Mouse (Mus musculus) neural tube, embryonic 10.5 days (tissue): ENCODE measurements at regions not wholly inside any gene's neighbourhood (a gene's known extent, or its start where the extent isn't known, plus 50 kb on each side); places are given as distances from the start of the nearest gene placed in this dataset.

Source experiments
- DNase-seq: peaks from one replicate; pipeline ENCODE4 v3.0.0-alpha.2; 2017; ENCODE audit warnings: low spot score; ENCODE audit errors: extremely low spot score

DNA sequence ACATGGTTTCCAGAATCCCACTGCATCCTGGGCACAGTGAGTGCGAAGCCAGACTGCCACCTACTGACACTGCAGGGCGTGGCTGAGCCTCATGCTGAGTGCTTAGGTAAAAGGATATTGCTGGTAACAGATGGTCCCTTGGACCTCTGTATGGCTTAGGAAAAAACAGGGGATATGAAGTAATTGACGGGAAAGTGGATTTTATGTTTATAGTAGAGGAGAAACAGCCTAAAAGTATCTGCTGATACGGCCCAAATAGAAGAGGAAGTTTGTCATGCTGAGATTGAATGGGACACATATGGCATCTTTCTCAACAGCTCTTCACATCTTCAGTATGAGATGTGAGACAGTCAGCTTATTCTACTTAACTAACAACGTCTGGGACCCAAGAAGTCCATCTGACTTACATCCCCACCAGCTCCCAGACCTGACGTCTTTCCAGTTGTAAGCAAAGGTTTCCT lies 182.1 kb downstream of the Rap2a start:
- no peak for DNase-seq

DNA sequence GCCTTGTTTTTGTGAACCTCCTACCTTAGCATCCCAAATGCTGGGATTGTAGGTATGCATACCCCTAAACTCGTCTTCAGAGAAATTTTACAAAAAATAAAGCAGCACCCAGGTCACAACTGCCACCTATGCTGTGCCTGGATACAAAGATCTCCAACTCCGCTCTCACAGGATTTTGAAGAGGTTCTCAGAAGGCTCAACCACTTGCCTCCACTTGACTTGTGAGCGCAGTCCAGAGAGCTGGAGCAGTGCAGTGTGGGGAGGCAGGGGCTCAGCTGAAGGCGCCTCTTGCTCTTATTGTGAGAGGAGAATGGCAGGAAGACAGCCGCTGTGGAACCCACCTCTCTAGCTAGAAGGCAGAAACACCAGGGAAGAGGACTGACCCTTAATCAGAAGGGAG lies 182.9 kb downstream of the Rap2a start:
- DNase-seq = no peak

- DNase-seq = no peak
Observed at GRCm38 (mm10) chr14:120669665-120670064, 191.4 kb downstream of the Rap2a start.

- no peak for DNase-seq
Observed at GRCm38 (mm10) chr14:120675752-120676151, 197.5 kb downstream of the Rap2a start.

DNA sequence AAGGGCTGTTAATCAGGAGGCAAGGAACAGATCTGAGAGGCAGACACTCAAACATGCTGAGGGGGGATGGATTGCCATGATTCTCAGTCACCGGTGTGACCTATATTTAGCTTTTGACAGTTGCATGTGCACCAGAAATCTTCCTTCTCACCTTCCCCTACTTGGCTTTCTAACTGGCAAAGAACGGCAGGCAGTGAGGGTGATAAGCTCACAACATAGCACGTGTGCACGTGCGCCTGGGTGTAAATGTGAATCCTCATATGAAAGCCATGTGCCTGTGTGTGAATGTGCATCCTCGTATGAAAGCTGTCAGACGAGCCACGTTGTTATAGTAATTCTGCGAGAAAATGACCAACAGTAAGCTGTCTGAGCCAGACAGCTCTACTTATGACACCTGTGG lies 200.3 kb downstream of the Rap2a start:
- DNase-seq = no peak

- no peak for DNase-seq
Observed at GRCm38 (mm10) chr14:120679072-120679471, 200.8 kb downstream of the Rap2a start.

- DNase-seq = no peak
Observed at GRCm38 (mm10) chr14:120680272-120680671, 202.0 kb downstream of the Rap2a start.

DNA sequence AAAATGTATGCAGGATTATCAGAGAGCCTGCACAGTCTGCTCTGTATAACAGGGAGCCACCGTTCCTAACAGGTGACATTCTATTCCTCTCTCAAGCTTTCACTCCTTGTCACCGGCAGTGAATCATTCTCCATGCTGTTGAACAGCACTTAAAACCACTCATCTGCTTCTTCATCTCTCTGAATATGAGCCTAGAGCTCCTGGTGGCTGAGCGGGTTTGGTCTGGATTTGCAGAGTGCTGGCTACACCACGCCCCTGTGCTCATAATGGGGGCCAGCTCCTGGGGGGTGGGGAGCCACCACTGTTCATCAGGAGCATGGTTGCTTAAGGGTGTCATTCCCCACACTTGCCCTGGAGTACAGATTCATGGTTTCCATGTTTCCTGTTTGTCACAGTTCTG lies 207.0 kb downstream of the Rap2a start:
- no peak for DNase-seq

DNA sequence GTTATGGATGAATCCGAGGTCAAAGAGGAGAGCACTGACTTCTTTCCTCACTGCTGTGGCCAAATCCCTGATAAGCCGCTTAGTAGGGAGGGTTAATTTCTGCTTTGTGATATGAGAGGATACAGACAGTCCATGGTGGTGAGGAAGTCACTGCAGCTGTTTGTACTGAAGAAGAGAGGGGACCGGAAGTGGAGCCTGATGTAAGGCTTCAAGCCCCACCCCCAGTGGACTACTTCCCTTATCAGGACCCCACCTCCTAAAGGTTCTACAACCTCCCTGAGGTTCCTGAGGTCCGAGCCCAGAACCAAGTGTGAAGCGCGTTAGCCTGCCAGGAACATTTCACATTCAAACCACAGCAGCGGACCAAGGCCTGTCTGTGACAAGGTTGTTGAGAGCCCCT lies 207.6 kb downstream of the Rap2a start:
- no peak for DNase-seq

- no peak for DNase-seq
Observed at GRCm38 (mm10) chr14:120686751-120687150, 208.5 kb downstream of the Rap2a start.

DNA sequence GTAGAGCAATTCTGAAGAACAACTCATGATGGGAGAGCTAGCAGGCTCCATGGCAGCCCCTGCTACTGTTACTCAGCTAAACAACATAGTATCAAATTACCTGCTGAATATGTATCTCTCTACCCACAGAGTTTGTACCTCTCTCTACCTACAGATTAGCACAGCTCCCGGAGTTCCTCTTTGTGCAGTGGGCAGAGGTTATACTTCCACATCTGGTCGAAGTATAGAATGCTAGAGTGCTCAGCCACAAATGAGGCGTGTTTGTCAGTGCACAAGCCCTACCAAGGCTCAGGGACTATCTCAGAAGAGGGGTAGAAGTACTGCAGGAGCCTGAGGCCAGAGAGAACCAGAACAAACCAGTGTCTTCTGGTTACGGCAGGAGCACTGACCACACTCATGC lies 211.6 kb upstream of the Ipo5 start:
- no peak for DNase-seq

DNA sequence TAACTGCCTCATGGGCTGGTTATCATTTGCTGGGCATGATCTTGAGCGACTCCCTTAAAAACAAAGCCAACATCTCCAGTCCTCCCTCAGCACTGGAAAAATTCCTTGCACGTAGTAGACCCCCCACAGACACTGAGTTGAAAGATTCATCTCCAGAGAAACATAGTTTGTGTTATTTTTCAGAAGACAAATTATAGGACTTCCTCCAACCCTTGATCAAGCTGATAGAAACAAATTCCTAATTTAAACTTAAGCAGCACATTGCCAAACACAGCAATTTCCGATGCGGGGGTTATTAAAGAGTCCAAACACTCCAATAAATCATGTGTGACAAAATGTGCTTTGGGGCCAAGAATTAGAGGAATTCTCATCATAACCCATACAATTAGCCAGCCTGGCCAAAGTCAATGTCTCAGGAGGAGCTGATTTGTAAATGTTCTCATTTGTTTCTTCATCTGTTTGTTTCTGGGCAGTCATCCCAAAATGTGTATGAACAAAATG lies 205.7 kb upstream of the Ipo5 start:
- no peak for DNase-seq

DNA sequence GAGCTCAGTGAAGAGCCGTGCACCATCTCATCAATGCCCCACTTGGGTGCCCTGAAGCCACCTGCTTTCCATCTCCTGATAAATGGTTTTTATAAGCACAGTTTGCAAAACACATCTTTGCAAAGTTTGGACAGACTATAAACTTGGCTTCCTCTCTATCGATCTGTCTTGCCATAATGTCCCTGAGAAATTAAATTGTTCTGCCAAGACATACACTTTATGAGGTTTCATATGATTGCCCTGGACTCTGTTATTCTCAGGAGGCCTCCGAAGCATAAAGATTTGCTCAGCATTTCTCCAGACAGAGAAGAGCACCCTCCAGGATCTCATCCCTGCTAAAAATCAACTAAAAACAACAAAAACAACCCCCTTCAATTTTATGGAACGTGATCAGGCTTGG lies 200.2 kb upstream of the Ipo5 start:
- no peak for DNase-seq

DNA sequence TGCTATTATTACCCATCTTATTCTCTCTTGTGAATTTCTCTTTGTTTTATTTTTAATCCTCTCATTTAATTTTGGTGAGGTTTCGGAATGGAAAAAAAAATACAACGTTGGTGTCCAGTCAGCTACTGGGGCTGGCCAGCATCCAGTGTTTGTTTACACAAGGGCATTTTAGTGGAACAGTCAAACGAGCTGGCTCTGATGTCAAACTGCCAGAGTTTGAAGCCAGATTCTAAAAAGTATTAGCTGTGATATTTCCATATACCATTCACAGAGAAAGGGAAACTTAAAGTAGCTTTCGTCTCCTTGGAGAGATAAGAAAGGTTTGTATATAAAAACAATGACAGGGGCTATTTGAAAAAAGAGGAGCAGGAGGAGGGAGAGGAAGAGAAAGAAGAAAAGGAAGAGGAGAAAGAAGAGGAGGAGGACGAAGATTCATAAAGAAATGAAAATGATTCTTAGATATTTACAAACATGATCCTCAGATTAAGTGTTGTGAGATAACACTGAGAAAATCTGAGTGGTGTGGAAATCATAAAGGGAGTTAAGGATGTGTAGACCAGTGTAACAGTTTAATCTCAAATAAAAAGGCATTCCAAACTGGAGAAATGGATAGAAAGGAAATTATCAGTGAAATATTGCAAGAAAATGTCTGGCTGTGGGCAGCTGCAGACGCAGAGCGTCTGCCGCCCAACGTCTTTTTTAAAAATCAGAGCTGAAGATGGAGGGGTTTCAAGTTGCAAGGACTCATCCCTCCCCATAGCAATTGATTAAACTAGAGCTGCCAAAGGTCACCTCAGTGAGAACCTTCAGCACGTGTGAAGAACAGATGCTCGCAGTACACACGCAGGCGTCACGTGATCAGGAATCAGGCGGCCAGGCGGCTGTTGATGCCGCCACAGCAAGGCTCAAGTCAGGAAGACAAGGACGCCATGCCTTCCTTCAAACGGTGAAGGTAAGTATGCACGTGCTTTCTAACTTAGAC lies 190.3 kb upstream of the Ipo5 start:
- DNase-seq = peak; percentile 36

GRCm38 (mm10) chr14:120721593-120722461 lies 189.2 kb upstream of the Ipo5 start:
- no peak for DNase-seq

- DNase-seq = no peak
Observed at GRCm38 (mm10) chr14:120722546-120723112, 188.4 kb upstream of the Ipo5 start.

DNA sequence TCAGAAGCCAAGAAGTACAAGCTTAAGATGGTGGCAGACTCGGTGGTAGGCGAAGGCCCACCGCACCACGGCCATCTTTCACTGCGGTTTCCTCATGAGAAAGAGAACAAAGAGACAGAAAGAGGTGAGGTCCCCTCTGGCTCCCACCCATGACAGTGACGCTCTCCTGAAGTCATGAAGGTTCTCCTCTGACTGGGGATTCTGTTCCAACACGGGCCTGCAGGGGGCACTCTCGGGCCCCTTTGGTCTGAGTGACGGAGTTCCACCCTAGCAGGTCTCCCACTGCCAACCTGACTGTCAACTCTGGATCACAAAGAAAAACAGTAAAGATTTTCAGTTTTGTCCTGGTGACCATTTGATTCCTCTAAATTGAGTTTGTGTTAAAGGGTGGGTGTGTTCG lies 182.9 kb upstream of the Ipo5 start:
- no peak for DNase-seq

DNA sequence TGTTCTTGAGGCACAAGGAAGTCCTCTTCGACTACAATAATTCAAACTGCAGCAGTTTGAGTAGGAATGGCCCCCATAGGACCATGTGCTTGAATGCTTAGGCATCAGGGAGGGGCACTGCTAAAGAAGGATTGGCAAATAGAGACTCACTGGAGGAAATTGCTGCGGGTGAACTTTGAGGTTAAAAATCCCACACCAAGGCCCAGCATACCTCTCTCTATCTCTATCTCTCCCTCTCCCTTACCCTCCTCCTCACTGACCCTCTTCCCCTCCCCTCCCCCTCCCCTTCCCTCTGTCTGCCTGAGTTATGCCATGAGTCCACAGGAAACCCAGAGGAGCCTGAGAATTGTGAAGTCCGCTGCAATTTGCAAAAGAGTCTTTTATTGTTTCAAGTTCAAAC lies 180.8 kb upstream of the Ipo5 start:
- no peak for DNase-seq

- no peak for DNase-seq
Observed at GRCm38 (mm10) chr14:120731679-120732281, 179.2 kb upstream of the Ipo5 start.

DNA sequence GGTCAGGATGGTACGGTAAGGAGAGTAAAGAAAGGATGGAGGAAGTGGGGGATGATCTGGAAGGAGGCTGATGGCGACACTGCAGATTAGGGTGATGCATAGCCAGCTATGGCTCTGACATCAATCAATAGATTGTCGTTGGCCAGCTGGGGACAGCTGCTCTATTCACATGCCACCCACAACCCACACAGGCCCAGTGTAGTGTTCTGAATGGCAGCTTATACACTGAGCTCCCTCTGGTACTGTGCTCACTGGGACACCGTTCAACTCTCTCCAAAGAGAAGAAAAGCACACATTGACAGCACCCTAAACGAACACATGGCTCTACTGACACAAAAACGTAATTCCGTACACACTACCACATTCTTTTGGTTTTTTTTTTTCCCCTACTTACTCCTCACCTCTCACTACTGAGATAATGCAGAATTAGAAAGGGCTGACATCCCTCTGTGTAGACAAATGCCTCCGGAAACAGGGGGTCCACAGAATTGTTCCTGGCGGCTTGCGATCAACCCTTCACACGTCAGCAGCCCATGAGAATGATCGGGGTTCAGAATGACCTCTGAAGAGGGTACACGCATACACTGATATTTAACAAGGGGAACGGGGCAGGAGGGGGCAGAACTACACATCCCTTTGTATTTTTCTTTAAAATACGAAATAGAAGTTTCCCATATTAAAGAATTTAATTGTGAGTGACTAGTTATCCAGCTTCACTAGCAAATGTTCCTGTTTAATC lies 178.5 kb upstream of the Ipo5 start:
- DNase-seq = no peak
